Mouse (Mus musculus) liver, adult 2 months (tissue): ENCODE measurements around the gene Cdiptos. TPM values are rescaled to one million over a fixed set of nuclear protein-coding genes. Genes with fewer than 3 reads are reported as not detected.
A peak's percentile ranks its signal among the peaks of the same experiment; 100 is the strongest.

ENCODE experiments used
- DNase-seq: peaks from one replicate; pipeline ENCODE4 v3.0.0-alpha.2; 2011; ENCODE audit warnings: low read depth, low spot score; ENCODE audit errors: extremely low read depth
- H3K27ac ChIP-seq: fragments of 200-500 bp; replicated peaks from 2 replicates; pipeline ENCODE4 v1.5.1; 2012; ENCODE audit warnings: low read depth, mild to moderate bottlenecking, control low read depth, inconsistent platforms, low read length; ENCODE audit not compliant: insufficient read depth
- H3K27me3 ChIP-seq: fragments of 200-500 bp; 2 replicates; pipeline ENCODE4 v1.6.1; 2012; ENCODE audit warnings: mild to moderate bottlenecking, moderate library complexity, low read length, inconsistent platforms; ENCODE audit not compliant: control insufficient read depth, insufficient read depth
- H3K36me3 ChIP-seq: fragments of 200-500 bp; 2 replicates; pipeline ENCODE4 v1.6.1; 2012; ENCODE audit warnings: low read length, inconsistent platforms; ENCODE audit not compliant: control insufficient read depth, insufficient read depth
- H3K4me1 ChIP-seq: fragments of 200-500 bp; 2 replicates; pipeline ENCODE4 v1.6.1; 2011; ENCODE audit warnings: low read length; ENCODE audit not compliant: control insufficient read depth, insufficient read depth
- H3K4me3 ChIP-seq: fragments of 200-500 bp; 2 replicates; pipeline ENCODE4 v1.5.1; 2011; ENCODE audit warnings: low read depth, mild to moderate bottlenecking, control low read depth, low read length, moderate library complexity; ENCODE audit not compliant: insufficient read depth
- H3K79me2 ChIP-seq: fragments of 200-500 bp; 2 replicates; pipeline ENCODE4 v1.6.1; 2012; ENCODE audit warnings: inconsistent platforms, mild to moderate bottlenecking, low read length, moderate library complexity; ENCODE audit not compliant: control insufficient read depth, insufficient read depth
- H3K9ac ChIP-seq: fragments of 200-500 bp; 2 replicates; pipeline ENCODE4 v1.6.1; 2012; ENCODE audit warnings: low read depth, mild to moderate bottlenecking, control low read depth, inconsistent platforms, low read length
- CTCF ChIP-seq: fragments of 200-500 bp; IDR thresholded peaks from 2 replicates; pipeline ENCODE4 v1.5.1; 2011; ENCODE audit warnings: low read depth, low read length, control low read depth
- POLR2A ChIP-seq: fragments of 200-500 bp; IDR thresholded peaks from 2 replicates; pipeline ENCODE4 v1.6.1; 2011; ENCODE audit warnings: low read length, control low read depth; ENCODE audit not compliant: insufficient read depth; ENCODE audit errors: extremely low read depth
- WGBS: fragments of 180-500 bp; shearing (Covaris S2); methylation state at CpG from one replicate; pipeline ENCODE4 v1.1.7; 2018; 5-methylcytosine and 5-hydroxymethylcytosine counted together
- polyA plus RNA-seq: library from polyadenylated mRNA; depleted of rRNA; stranded (reverse); fragments of >200 nt; gene quantifications from 2 replicates; pipeline ENCODE4 v1.2.3, GENCODE M21; 2012
- total RNA-seq: library from RNA; depleted of rRNA; stranded (reverse); fragments of >200 nt; gene quantifications from 2 replicates; pipeline ENCODE4 v1.2.3, GENCODE M21; 2014

Gene Cdiptos
- total and polyA plus RNA-seq, 2 experiments = 0.09 to 0.23 TPM

GRCm38 (mm10) chr7:127016081-127016480 lies 40.2 kb upstream of the Cdiptos start:
- H3K4me1 ChIP-seq = peaks cover 28% of the 10 kb centered on the region
- H3K36me3 ChIP-seq = no peaks in the 10 kb centered on the region
- peak; percentile 77 for DNase-seq
- peak overlapping the region; percentile 86 for H3K27ac ChIP-seq
- peak overlapping the region; percentile 74 for H3K4me3 ChIP-seq
- no peaks in the 10 kb centered on the region for H3K27me3 ChIP-seq
- TF ChIP-seq CTCF (no peak), POLR2A (no peak)
- WGBS = under 1% methylated on average over 10 of the region's 10 CpGs
- H3K9ac ChIP-seq = peak overlapping the region; percentile 80
- peaks cover 16% of the 10 kb centered on the region; the same call in 1 of the 2 replicates for H3K79me2 ChIP-seq

GRCm38 (mm10) chr7:127014993-127015392 lies 39.1 kb upstream of the Cdiptos start:
- peaks cover 16% of the 10 kb centered on the region; the same call in 1 of the 2 replicates for H3K79me2 ChIP-seq
- no peak overlapping the region for H3K9ac ChIP-seq
- no peaks in the 10 kb centered on the region for H3K27me3 ChIP-seq
- H3K27ac ChIP-seq = no peak overlapping the region
- no peaks in the 10 kb centered on the region for H3K36me3 ChIP-seq
- no peak for TF ChIP-seq POLR2A
- WGBS = 93% methylated on average over 12 of the region's 12 CpGs
- H3K4me3 ChIP-seq = no peak overlapping the region
- H3K4me1 ChIP-seq = peaks cover 30% of the 10 kb centered on the region
- DNase-seq = no peak

- Histone ChIP-seq H3K4me3 (peak within 1 kb of the TSS; percentile 55), H3K4me1 (peaks cover 33% of the 10 kb centered on the region), H3K27me3 (no peaks in the 10 kb centered on the region), H3K9ac (peak within 1 kb of the TSS; percentile 70), H3K79me2 (peaks cover 16% of the 10 kb centered on the region; the same call in 1 of the 2 replicates), H3K36me3 (no peaks in the 10 kb centered on the region), H3K27ac (peak within 1 kb of the TSS; percentile 79)
- peak; percentile 74 for DNase-seq
- TF ChIP-seq POLR2A (0 out of 2 replicates have a peak, but pooled peaks have one; percentile 35), CTCF (no peak)
- 4% methylated on average over 11 of the region's 11 CpGs for WGBS
Observed at GRCm38 (mm10) chr7:127014320-127014719, 38.4 kb upstream of the Cdiptos start, which contains the start of gene Mvp. Gene Mvp (minus strand): TSS chr7:127014621.

GRCm38 (mm10) chr7:127013385-127013784 lies 37.5 kb upstream of the Cdiptos start:
- no peaks in the 10 kb centered on the region for H3K27me3 ChIP-seq
- TF ChIP-seq POLR2A (no peak), CTCF (no peak)
- no peak overlapping the region for H3K9ac ChIP-seq
- H3K4me3 ChIP-seq = no peak overlapping the region
- H3K4me1 ChIP-seq = peaks cover 39% of the 10 kb centered on the region
- H3K36me3 ChIP-seq = no peaks in the 10 kb centered on the region
- no peak overlapping the region for H3K27ac ChIP-seq
- peaks cover 16% of the 10 kb centered on the region; the same call in 1 of the 2 replicates for H3K79me2 ChIP-seq
- no peak for DNase-seq
- 85% methylated on average over 6 of the region's 6 CpGs for WGBS

- no peak overlapping the region for H3K9ac ChIP-seq
- no peak overlapping the region for H3K27ac ChIP-seq
- peaks cover 16% of the 10 kb centered on the region; the same call in 1 of the 2 replicates for H3K79me2 ChIP-seq
- DNase-seq = no peak
- H3K4me1 ChIP-seq = peaks cover 41% of the 10 kb centered on the region
- no peaks in the 10 kb centered on the region for H3K27me3 ChIP-seq
- no peak for TF ChIP-seq CTCF
- no peak for TF ChIP-seq POLR2A
- no peak overlapping the region for H3K4me3 ChIP-seq
- 95% methylated on average over 10 of the region's 10 CpGs for WGBS
- H3K36me3 ChIP-seq = no peaks in the 10 kb centered on the region
Observed at GRCm38 (mm10) chr7:127012845-127013244, 36.9 kb upstream of the Cdiptos start.

- no peak for TF ChIP-seq POLR2A
- no peak for TF ChIP-seq CTCF
- H3K9ac ChIP-seq = no peak overlapping the region
- peaks cover 16% of the 10 kb centered on the region; the same call in 1 of the 2 replicates for H3K79me2 ChIP-seq
- no peak overlapping the region for H3K27ac ChIP-seq
- 84% methylated on average over 6 of the region's 6 CpGs for WGBS
- H3K4me3 ChIP-seq = no peak overlapping the region
- H3K4me1 ChIP-seq = peaks cover 37% of the 10 kb centered on the region
- no peaks in the 10 kb centered on the region for H3K36me3 ChIP-seq
- no peaks in the 10 kb centered on the region for H3K27me3 ChIP-seq
- no peak for DNase-seq
Observed at GRCm38 (mm10) chr7:127012374-127012773, 36.5 kb upstream of the Cdiptos start.
